Mouse (Mus musculus) layer of hippocampus, adult 18-20 months (tissue): Measurements from ENCODE around the gene Itga7. TPM values are rescaled to one million over a fixed set of nuclear protein-coding genes. Genes with fewer than 3 reads are reported as not detected.
A peak's percentile ranks its signal among the peaks of the same experiment; 100 is the strongest.

Experiments
- DNase-seq, 2 experiments: peaks; one replicate each; pipeline ENCODE4 v3.0.0; 2022; ENCODE audit warnings: low spot score in 2 of 2
- total RNA-seq, 2 experiments: library from RNA; stranded (reverse); gene quantifications; 2 replicates each; pipeline ENCODE4 v1.2.3; 2021

Itga7 gene
- total RNA-seq, 2 experiments from 2014 or later = 29.7 to 30.0 TPM

DNA sequence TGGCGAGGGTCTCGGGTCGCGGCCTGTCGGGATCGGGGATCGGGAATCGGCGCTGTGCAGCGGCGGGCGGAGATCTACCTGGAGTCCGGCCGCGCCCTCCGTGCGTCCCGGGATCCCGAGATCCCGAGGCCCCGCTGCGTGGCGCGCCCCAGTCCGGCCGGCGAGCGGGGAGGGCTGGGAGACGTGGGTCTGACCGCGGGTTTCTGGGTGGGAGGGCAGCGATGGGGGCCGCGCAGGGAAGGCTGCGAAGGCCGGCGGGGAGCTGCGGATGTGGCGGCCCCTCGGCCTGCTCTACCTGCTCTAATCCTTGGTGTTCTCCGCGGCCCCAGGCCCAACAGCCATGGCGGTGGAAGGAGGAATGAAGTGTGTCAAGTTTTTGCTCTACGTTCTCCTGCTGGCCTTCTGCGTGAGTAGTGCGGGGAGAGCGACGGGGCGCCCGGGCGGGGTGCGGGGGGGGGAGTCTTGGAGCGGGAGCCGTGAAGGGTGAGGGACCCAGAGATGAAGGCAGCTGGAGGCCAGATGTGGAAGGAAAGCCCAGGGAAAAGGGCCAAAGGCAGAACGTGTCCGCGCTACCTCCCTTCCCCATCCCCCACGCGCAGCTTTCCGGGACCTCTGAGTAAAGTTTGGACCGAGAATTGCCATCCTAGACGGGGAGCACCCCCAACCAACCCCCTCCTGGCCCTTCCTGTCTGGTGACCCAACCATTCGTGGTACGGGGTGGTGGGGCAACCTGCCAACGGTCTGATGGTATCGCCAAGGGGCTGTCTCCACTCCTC, 23.4 kb upstream of the Itga7 start:
- DNase-seq = no peak

DNA sequence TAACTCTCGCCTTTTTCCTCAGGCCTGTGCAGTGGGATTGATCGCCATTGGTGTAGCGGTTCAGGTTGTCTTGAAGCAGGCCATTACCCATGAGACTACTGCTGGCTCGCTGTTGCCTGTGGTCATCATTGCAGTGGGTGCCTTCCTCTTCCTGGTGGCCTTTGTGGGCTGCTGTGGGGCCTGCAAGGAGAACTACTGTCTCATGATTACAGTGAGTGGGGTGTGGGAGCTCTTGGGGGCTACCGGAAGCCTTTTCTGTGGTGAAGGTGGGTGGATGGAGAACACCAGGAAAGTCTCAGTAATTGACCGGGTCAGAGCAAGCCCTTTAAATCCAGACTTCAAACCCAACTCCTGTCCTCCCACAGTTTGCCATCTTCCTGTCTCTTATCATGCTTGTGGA, 22.2 kb upstream of the Itga7 start:
- no peak for DNase-seq

DNA sequence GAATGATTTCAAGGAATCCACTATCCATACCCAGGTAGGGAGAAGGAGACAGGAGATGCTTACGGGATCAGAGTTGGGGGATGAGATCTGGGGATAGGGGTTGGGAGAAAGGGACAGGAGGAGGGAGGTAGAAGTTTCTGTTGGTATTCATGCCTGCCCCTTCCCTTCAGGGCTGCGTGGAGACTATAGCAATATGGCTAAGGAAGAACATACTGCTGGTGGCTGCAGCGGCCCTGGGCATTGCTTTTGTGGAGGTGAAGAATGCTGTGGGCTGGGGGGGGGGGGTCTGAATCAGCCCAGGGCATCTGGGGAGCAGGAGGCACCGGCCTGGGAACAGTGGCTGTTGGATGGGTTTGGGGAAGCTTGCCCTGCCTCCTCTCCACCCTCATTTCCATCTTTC, 21.4 kb upstream of the Itga7 start:
- no peak for DNase-seq

DNA sequence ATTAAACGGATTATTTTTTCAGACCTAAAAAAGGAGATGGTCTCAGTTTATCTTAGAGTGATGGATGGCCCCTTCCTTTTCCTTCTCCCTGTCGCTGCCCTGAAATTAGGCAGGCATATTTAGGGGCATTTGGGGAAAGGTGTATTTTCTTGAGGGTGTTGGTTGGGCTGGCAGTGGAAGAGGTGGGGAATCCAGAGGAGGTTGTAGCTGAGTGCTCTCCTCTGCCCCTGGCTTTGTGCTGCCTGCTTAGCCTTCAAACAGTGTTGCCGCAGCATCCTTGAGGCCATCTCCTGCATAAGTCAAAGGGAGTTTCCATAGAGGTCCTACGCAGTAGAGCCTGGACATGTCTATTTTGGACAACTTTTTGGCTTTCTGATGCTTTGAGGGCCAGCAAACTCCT, 20.8 kb upstream of the Itga7 start:
- DNase-seq = no peak

DNA sequence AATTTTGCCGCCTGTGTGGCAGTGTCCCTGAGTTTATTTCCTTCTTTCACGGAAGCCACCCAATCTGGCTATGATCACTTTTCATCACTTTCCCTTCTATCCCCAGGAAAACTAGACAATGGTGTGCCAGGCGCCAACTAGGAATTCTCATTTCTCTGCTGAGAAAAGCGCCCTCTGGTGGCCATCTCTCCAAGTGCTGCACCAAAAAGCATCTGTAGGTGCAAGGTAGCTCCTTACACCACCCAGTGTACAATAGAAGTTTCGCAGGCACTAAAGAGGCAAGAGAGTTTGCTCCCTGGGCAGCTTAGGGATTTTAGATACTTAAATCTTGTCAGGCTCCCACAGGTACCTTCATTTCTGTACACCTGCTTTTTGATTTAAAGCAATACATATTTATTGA, 20.4 kb upstream of the Itga7 start:
- peak; percentile 82 to 96 for DNase-seq

DNA sequence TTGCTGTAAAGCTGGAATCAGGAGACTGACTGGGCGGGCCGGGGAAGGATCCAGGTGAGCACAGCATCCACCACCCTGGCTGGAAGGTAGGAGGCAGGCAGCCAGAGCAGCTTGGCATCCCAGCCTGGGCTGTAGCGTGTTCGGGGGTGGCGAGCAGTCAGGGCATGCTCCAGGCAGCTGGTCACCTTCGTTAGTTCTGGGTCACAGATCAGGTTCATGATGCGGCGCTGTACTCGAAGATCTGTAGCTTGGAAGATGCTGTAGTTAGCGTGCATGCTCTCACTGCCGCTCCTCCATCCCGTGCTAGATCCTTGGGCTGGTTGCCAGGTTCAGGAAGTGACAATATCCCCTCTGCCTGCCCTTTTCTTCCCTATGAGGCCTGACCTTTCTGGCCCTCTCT, 19.9 kb upstream of the Itga7 start:
- no peak for DNase-seq

DNA sequence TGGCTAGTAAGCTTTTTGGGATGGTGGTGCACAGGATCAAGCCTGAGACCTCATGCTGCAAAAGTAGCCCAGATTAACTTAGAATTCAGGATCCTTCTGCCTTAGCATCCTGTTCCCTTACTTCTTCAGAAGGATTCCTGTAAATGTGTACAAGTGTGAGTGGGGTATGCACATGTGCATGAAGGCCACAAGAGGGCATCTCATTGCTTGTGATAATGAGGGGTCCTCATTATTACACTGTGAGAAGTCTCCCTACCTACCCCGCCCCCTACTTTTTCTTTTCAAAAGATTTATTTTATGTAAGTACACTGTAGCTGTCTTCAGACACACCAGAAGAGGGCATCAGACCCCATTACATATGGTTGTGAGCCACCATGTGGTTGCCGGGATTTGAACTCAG, 18.1 kb upstream of the Itga7 start:
- no peak for DNase-seq

DNA sequence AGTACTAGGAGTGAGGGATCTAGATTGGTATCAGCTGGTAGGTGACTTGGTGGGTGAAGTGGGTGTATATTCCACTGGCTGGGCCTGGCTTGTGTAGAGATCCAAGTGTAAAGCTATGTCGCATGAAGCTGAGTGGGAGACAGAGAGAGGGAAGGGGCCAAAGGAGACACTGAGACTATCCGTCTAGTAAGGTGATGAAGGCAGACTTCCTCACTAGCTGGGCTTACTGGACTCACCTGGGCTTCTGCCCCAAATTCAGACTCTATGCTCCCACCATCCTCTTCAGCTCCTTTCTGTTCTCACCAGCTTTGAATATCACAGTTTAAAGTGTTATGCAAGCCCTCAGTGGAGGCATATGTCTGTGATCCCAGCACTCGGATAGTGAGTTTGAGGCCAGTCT, 17.0 kb upstream of the Itga7 start:
- DNase-seq = no peak

DNA sequence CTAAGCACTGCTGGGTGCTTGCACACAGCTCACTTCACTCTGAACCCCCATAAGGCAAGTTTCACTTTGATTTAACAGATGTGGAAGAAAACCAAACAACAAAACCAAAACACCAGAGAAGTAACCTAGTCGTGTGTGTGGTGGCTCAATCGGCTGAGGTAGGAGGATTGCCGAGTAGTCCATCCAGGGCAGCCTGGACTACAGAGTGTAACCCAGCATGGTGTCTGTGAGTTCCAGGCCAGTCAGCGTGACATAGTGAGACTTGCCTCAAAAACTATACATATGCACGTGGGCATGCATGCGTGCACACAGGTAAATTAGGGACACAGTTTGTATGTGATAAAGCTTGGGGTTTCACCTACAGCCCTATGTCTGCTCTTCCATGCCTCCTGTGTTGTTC, 16.2 kb upstream of the Itga7 start:
- no peak for DNase-seq

DNA sequence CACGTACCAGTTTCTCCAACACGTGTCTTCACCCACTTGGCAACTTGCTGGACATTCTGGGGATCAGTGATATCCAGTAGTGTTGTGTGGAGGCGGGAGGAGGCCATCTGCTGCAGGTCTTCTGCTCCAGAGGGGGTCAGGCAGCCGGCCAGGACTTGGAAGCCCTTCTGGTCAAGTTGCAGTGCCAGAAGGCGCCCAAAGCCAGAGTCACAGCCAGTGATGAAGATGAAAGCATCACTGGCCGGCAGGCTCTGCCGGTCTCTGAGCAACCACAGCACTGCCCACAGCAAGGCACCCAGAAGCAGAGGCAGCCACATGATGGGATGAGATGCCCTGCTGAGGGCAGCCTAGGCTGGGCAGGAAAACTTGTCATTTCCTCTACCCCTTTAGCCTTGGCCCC, 15.4 kb upstream of the Itga7 start:
- DNase-seq = no peak

DNA sequence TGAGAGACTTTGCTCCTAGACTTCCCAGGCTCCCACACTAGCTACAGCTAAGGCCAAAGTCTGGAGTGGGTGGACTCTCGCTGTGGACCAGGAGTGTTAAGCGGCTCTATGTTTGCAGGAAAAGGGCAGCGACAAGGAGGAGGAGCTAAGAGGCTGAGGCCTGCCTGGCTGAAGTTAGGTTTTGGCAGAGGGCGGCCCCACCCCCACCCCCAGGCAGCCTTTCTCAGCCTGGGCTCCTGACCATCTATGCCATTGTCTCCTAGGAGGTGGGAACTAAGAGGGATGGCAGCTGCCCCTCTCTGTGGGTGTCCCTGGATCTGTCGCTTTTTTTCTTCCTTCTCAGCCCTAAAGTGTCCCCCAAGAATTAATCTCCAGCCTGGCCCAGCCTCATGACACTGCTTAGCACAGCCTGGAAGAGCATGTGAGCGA, 14.4 kb upstream of the Itga7 start:
- DNase-seq = no peak

DNA sequence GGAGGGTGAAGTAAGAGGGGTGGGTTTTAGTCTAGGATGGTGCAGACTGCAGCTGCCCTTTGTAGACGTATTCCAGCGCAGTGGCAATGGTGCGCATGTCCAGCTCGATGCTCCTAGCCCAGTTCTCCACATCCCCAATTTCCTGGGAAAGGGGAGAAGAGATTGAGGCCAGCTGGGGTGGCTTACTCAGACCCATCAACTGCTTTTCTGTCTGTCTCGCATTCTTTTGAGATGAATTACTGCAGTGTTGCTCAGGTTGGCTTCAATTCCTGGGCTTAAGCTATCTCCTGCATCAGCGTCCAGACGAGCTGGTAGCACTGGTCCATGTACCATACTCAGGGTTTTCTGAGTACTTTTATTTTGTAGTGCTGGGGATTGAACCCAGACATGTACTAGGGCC, 13.7 kb upstream of the Itga7 start:
- no peak for DNase-seq

DNA sequence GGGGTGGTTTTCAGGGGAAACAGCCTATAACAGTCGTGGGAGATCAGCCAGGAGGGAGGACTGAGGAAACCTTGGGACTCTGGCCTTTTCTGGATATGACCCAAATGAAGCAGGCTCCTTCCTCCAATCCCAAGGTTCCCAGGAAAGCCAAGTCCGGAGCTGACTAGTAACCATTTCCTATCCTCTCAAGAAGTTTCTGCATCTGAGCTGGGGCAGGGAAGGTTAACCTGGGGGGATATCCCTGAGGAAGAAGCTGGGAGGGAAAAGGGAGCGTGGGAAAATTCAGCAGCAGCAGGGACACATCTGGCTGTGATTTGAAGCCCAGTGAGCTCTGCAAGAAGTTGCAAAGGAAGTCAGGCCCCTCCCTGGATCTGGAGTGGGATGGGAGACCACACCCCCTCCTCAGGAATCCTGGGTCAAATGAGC, 12.9 kb upstream of the Itga7 start:
- DNase-seq = no peak

DNA sequence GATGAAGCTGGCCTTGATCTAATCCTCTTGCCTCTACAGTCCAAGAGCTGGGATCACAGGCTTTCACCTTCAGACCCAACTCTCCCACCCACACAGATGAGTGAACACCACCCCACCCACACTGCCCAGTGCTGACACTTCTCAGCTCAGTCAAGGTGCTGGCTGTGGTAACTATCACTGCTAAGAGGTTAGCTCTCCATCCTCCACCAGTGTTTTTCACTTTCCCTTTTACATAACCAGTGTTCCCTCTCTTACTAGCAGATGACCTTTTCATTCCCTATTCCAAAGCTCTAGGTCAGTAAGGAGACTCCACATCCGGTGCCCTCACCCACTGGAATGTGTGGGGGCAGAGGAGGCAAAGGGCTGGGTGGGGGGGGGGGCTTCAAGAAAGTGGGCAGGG, 12.4 kb upstream of the Itga7 start:
- no peak for DNase-seq

DNA sequence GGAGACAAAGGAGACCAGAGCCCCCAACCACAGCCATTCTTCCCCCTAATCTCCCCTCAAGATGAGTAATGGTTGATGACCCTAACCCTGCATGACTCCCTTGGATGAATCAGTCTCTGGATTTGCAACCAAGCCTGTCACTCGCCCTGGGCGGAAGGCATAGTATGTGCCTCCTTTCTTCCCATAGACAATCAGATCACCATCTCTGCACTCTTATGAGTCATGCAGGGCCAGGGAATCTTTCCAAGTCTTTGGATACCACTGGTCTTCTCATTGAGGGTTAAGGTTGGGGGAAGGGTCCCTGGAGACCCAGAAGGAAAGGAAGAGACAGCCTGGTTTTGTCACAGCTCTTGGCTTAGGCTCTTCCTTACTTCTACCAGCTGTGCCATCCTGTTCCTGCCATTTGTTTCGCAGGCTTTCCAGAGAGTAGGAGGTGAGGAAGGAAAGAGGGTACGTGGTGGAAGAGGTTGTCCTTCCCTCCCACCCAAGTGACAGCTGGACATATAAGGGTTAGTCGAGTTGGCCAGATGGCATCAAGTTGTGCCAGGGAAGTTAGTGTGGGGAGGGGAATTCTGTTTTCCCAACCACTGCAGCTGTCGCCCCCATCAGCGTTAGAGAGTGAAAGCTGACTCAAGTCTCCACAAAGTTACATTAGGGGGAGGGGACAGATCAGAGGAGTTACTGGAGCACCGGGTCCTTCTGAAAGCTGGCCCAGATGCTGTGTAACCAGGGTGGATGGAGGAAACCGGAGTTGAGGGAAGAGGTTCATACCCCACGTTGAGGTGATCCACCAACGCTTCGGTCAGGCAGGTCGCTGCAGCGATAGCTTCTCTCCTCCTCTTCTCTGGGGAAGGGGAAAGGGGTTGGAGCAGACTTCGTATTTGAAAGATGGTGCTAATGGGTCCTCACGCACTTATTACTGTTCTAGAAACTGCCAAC, 11.5 kb upstream of the Itga7 start:
- peak; percentile 44 to 52 for DNase-seq

DNA sequence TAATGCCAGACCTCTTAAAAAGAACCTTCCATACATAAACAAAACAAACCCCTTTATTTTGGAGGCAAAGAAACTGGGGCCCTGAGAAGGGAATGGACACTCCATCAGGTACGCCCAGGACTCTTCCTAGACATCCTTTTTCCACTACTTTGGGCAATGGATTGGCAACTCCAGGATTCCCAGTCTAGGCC, 10.9 kb upstream of the Itga7 start, which contains the start of gene Rdh5:
Rdh5 (minus strand) TSS at position 67 of the 191 bp plus-strand sequence.
- no peak for DNase-seq

DNA sequence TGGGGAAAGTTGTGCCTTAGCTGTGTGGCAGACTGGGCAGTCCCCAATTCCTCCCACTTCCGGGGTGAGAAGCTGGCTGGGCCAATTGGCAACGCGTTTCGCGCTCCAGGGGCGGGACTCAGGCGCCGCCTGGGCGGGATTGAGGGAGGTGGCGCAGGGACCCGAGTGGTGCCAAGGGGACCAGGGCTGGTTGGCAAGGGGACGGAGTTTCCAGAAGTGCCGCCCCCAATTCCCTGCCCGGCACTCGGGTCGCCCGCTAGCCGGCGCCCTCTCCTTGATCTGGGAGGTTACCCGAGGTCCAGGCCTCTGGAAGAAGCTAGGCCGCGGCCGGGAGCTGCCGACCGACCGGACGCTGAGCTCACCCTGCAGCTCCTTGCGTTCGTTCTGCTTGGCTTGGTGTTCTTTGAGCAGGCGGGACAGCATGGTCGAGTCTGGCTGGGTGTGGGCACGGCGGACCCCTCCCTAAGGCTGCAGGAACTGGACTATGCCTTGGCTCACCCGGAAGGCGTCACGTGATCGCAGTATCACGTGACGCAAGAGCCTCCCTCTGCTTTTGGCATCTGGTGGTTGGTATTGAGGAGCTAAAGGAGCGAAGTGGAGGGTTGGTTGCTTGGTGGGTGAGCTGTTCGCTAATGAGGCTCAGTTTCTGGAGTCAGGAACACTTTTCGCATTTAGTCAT, 10.5 kb upstream of the Itga7 start:
- DNase-seq = peak; percentile 95 to 96

DNA sequence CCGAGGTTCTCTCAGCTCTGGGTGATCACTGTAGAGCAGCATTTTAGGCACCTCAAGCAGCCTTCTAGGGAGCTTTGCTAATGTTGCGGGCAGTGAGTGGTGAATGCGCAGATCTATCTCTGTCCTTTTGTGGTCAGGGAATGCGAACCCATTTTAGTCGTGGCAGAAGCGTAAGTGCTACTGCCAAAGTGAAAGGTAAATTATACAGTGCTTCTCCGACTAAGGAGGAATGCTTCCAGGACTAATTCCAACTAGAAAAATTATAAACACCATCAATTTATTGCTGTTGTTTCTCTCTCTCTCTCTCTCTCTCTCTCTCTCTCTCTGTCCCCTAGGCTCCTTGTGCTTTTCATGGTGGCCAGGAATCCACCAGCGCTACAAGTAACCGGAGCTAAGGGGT, 9.7 kb upstream of the Itga7 start, which contains the start of gene Bloc1s1:
Bloc1s1 (minus strand) TSS at position 101 of the 400 bp plus-strand sequence.
- DNase-seq = no peak

DNA sequence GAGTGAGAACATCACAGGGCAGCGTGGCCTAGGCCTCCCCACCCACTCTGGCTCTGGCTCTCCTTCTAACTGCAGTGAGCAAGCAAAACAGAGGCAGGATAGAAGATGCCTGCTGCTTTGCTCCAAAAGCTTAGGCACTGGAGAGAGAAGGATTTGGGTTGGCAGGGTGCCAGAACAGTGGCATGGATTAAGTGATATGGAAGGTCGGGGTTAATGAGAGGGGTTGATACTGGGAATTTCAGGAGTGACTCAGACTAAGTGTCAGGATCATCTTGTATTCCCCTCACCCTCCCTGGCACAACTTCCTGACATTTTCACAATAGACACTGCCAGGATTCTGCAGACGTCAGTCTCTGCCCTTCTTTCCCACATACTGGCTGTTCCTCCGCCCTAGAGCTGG, 5.3 kb upstream of the Itga7 start:
- no peak for DNase-seq

DNA sequence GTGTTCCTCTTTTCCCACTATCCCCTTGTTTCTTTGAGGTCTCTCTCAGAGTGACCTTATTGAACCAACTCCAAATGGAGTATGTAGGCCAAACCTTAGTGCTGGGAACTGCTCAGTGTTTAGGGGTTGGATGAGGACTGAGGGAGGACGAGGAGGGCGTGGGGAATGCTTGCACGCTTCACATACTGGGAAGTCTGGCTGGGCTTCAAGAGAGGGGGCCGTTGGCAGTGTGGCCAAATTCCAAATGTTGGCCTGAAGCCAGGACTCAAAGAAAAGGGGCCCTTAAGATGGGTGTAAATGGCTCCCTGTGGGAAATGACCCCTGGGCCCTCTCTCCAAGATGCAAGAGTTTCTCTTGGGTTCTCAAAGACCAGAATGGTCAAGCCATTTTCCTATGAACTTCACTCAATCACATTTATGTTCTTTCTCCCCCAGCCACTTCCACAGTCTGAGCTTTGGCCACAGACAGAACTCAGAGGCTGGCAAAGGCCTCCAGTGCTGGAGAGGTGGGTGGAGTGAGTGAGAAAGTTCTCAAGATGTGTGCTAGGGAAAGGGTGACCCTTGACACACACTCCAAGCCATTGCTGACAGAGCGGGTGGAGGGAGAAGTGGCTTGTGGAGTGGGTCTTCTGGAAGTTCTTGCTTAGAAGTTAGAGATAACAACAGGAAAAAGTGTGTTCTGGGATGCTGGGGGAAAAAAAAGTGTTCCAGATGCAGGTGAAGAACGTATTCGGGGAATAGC, 3.8 kb upstream of the Itga7 start:
- no peak for DNase-seq

DNA sequence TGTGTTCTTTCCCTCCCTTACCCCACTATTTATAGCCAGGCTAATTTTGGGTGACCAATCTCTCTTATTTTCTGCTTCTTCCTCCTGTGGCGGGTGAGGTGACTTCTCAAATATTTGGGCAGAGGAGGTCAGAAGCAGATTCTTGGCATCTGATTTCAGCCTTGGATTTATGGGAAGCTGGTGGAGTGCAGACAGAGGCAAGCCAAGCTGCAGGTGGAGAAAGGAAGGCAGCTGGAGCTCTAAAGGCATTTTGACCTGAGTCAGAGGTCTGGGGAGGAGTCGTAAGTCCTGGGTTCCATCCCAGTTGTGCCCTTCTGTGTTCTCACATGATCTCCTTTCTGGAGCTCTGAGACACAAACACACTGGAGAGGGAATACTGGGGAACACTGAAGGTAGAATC, 2.2 kb upstream of the Itga7 start:
- DNase-seq = no peak
